Mouse (Mus musculus): ENCODE results near the gene Frmpd1. TPM values are rescaled to one million over a fixed set of nuclear protein-coding genes. Genes with fewer than 3 reads are reported as not detected.

The Frmpd1 gene
- polyA plus RNA-seq, 1 experiment = 0.25 TPM

GRCm38 (mm10) chr4:45198296-45198695 is 13.6 kb downstream of the Frmpd1 start:
- Histone ChIP-seq H3K4me3 (ENCODE audit: low read depth, low read length) (no peak overlapping the region), H3K36me3 (ENCODE audit: control insufficient read depth, insufficient read depth, low read length) (no peaks in the 10 kb centered on the region), H3K27ac (ENCODE audit: insufficient read depth, low read depth, low read length) (no peak overlapping the region), H3K4me1 (ENCODE audit: control insufficient read depth, insufficient read depth, insufficient read length, low read length) (no peaks in the 10 kb centered on the region), H3K27me3 (ENCODE audit: control insufficient read depth, insufficient read depth, low read length) (no peaks in the 10 kb centered on the region)
- no peak for TF ChIP-seq CTCF (IDR thresholded peaks at IDR 0.05; ENCODE audit: extremely low read depth, insufficient read length, insufficient replicate concordance, low read depth, low read length)
- TF ChIP-seq POLR2A (IDR thresholded peaks at IDR 0.05; ENCODE audit: low read depth, low read length) = no peak
- 64% methylated on average over 3 of the region's 3 CpGs for WGBS

GRCm38 (mm10) chr4:45203283-45203682 is 18.6 kb downstream of the Frmpd1 start:
- Histone ChIP-seq H3K4me1 (ENCODE audit: control insufficient read depth, insufficient read depth, insufficient read length, low read length) (no peaks in the 10 kb centered on the region), H3K36me3 (ENCODE audit: control insufficient read depth, insufficient read depth, low read length) (no peaks in the 10 kb centered on the region), H3K27ac (ENCODE audit: insufficient read depth, low read depth, low read length) (no peak overlapping the region), H3K27me3 (ENCODE audit: control insufficient read depth, insufficient read depth, low read length) (no peaks in the 10 kb centered on the region), H3K4me3 (ENCODE audit: low read depth, low read length) (no peak overlapping the region)
- 88% methylated on average over 7 of the region's 7 CpGs for WGBS
- TF ChIP-seq POLR2A (IDR thresholded peaks at IDR 0.05; ENCODE audit: low read depth, low read length) = no peak

GRCm38 (mm10) chr4:45207444-45207843 is 22.8 kb downstream of the Frmpd1 start:
- 18% methylated on average over 4 of the region's 4 CpGs for WGBS
- H3K27ac ChIP-seq (ENCODE audit: insufficient read depth, low read depth, low read length) = no peak overlapping the region
- H3K4me3 ChIP-seq (ENCODE audit: low read depth, low read length) = no peak overlapping the region
- no peaks in the 10 kb centered on the region for H3K4me1 ChIP-seq (ENCODE audit: control insufficient read depth, insufficient read depth, insufficient read length, low read length)
- H3K36me3 ChIP-seq (ENCODE audit: control insufficient read depth, insufficient read depth, low read length) = no peaks in the 10 kb centered on the region
- no peaks in the 10 kb centered on the region for H3K27me3 ChIP-seq (ENCODE audit: control insufficient read depth, insufficient read depth, low read length)
- TF ChIP-seq POLR2A (IDR thresholded peaks at IDR 0.05; ENCODE audit: low read depth, low read length) (no peak), CTCF (IDR thresholded peaks at IDR 0.05; ENCODE audit: extremely low read depth, insufficient read length, insufficient replicate concordance, low read depth, low read length) (no peak)

DNA sequence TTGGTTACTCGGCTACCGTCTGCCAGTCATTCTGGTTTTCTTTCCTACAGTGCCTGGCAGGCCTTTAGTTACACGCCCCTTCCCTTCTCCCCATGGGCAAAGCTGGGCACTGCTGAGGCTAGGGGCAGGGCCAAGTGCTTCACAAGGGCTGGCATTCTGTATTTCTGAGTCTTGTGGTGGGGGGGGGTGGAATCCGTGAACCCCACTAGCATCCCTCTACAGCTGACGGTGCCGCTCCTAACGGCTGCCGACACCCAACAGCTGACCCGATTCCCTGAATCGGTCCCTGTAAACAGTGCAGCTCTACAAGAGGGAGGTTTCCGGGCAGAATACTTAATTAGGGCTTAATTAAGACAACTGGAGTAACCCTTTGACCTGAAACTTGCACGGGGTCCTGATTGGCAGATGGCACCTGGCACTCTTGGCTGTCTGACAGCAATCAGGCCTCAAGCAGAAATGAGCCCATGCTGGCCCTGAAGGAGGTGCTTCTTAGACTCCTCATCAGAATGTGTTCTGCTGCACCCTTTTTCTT is 24.2 kb downstream of the Frmpd1 start:
- no peak overlapping the region for H3K4me3 ChIP-seq (ENCODE audit: low read depth, low read length)
- 32% methylated on average over 12 of the region's 12 CpGs for WGBS

DNA sequence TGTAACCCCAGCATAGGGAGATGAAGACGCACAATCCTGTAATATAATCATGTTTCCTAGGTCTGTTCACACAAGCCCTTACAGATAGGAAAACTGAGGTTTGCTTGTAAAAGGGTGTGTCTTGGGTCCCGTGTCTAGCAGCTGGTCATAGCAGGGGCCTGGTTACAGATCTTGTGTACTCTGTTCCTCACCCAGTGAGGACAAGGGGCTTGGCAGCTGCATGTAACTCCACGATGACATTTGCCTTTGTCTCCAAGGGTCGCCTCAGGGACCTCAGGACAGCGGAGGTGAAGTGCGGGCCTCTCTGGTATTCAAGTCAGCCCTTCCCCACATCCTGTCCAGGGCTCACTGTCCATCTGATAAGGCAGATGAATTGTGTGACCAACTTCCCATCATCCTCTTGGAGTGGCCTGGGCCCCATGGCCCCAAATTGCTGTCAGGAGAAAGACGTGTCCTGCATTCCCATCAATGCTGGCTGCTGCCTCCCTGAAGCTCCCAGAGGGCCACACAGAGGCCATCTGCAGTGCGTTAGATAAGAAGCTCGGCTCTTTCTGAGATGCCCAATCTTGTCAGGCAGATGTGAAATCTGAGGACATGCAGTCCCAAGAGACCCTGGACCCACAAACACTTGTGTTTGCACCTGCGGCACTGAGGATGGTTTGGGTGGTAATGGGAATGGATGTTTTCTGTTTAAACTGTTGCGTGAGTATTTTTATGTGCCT is 27.8 kb downstream of the Frmpd1 start:
- Histone ChIP-seq H3K27me3 (ENCODE audit: control insufficient read depth, insufficient read depth, low read length) (no peaks in the 10 kb centered on the region), H3K27ac (ENCODE audit: insufficient read depth, low read depth, low read length) (no peak overlapping the region), H3K4me1 (ENCODE audit: control insufficient read depth, insufficient read depth, insufficient read length, low read length) (no peaks in the 10 kb centered on the region), H3K4me3 (ENCODE audit: low read depth, low read length) (no peak overlapping the region), H3K36me3 (ENCODE audit: control insufficient read depth, insufficient read depth, low read length) (no peaks in the 10 kb centered on the region)
- TF ChIP-seq CTCF (IDR thresholded peaks at IDR 0.05; ENCODE audit: extremely low read depth, insufficient read length, insufficient replicate concordance, low read depth, low read length) (no peak), POLR2A (IDR thresholded peaks at IDR 0.05; ENCODE audit: low read depth, low read length) (no peak)
- 65% methylated on average over 11 of the region's 11 CpGs for WGBS

More for the DNA sequence above, 24.2 kb downstream of the Frmpd1 start:
- no peaks in the 10 kb centered on the region for H3K36me3 ChIP-seq (ENCODE audit: control insufficient read depth, insufficient read depth, low read length)
- no peaks in the 10 kb centered on the region for H3K4me1 ChIP-seq (ENCODE audit: control insufficient read depth, insufficient read depth, insufficient read length, low read length)
- no peak overlapping the region for H3K27ac ChIP-seq (ENCODE audit: insufficient read depth, low read depth, low read length)
- H3K27me3 ChIP-seq (ENCODE audit: control insufficient read depth, insufficient read depth, low read length) = no peaks in the 10 kb centered on the region
- TF ChIP-seq POLR2A (IDR thresholded peaks at IDR 0.05; ENCODE audit: low read depth, low read length) (no peak), CTCF (IDR thresholded peaks at IDR 0.05; ENCODE audit: extremely low read depth, insufficient read length, insufficient replicate concordance, low read depth, low read length) (no peak)

DNA sequence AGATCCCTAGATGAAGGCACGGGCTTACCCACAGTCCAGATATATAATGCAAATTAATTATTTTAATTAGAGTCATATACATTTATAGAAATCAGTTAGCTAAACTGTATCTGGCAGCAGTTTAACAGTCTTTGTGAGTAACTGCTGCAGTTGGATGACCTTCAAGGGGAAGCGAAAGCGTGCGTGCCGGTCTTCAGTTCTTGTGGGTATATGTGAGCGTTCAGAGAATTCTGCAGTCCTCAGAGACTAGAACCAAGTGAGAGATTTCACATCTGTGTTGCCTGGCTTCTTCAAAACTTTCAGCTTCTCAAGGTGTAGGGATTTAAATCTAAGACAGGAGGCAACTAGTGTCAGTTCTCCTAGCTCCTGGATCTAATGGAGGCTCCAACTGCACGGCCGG is 35.3 kb downstream of the Frmpd1 start:
- H3K27ac ChIP-seq (ENCODE audit: insufficient read depth, low read depth, low read length) = no peak overlapping the region
- no peak overlapping the region for H3K4me3 ChIP-seq (ENCODE audit: low read depth, low read length)
- no peak for TF ChIP-seq CTCF (IDR thresholded peaks at IDR 0.05; ENCODE audit: extremely low read depth, insufficient read length, insufficient replicate concordance, low read depth, low read length)
- TF ChIP-seq POLR2A (IDR thresholded peaks at IDR 0.05; ENCODE audit: low read depth, low read length) = no peak
- no peaks in the 10 kb centered on the region for H3K36me3 ChIP-seq (ENCODE audit: control insufficient read depth, insufficient read depth, low read length)
- no peaks in the 10 kb centered on the region for H3K4me1 ChIP-seq (ENCODE audit: control insufficient read depth, insufficient read depth, insufficient read length, low read length)
- no peaks in the 10 kb centered on the region for H3K27me3 ChIP-seq (ENCODE audit: control insufficient read depth, insufficient read depth, low read length)
- WGBS = 90% methylated on average over 8 of the region's 8 CpGs

DNA sequence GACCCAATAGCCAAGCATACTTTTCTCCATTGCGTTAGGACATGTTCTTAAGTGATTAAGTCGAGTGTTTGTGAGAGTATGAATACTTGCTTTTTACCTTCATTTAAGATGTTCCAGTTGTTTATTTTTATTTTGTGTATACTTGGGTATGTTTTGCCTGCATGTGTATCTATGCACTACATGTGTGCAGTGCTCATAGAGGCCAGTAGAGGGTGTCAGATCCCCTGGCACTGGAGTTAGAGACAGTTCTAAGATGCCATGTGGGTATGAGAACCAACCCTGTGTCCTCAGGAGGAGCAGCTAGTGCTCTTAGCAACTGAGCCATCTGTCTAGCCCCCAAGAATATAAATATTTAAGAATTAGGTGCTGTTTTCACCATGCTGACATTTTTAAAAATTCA is 37.7 kb downstream of the Frmpd1 start:
- TF ChIP-seq CTCF (IDR thresholded peaks at IDR 0.05; ENCODE audit: extremely low read depth, insufficient read length, insufficient replicate concordance, low read depth, low read length) = no peak
- no peaks in the 10 kb centered on the region for H3K27me3 ChIP-seq (ENCODE audit: control insufficient read depth, insufficient read depth, low read length)
- 88% methylated on average over 2 of the region's 2 CpGs for WGBS
- no peak overlapping the region for H3K27ac ChIP-seq (ENCODE audit: insufficient read depth, low read depth, low read length)
- H3K36me3 ChIP-seq (ENCODE audit: control insufficient read depth, insufficient read depth, low read length) = no peaks in the 10 kb centered on the region
- no peak overlapping the region for H3K4me3 ChIP-seq (ENCODE audit: low read depth, low read length)
- no peaks in the 10 kb centered on the region for H3K4me1 ChIP-seq (ENCODE audit: control insufficient read depth, insufficient read depth, insufficient read length, low read length)

Measured in small intestine, adult 2 months (tissue).